Mouse (Mus musculus) G1E (cell line): ENCODE data around the gene Sypl2.

ENCODE experiments used
- CTCF ChIP-seq: IDR thresholded peaks from 2 replicates; pipeline ENCODE4 v1.5.1; 2012; ENCODE audit warnings: low read depth, low read length, inconsistent platforms, mixed read lengths
- GATA1 ChIP-seq: IDR thresholded peaks from 2 replicates; pipeline ENCODE4 v1.6.1; 2012; ENCODE audit warnings: borderline replicate concordance, low read length, inconsistent platforms, mixed read lengths
- GATA2 ChIP-seq: IDR thresholded peaks from 2 replicates; pipeline ENCODE4 v1.6.1; 2012; ENCODE audit warnings: low read depth, low read length, inconsistent platforms, borderline replicate concordance

- TF ChIP-seq CTCF = no peak
- TF ChIP-seq GATA1 = no peak
- no peak for TF ChIP-seq GATA2
Measured at GRCm38 (mm10) chr3:108212406-108212805, 14.0 kb downstream of the Sypl2 start.
